Mouse (Mus musculus) limb, embryonic 12.5 days (tissue): ENCODE results near the gene Asic2. TPM values are rescaled to one million over a fixed set of nuclear protein-coding genes. Genes with fewer than 3 reads are reported as not detected.

ENCODE experiments used
- ATAC-seq: fragments of 200-750 bp; cut with Nextera tagmentation; 2 replicates; pipeline ENCODE4 v1.8.0; 2017; ENCODE audit warnings: low read depth, moderate TSS enrichment; ENCODE audit not compliant: insufficient number of reproducible peaks, insufficient read depth, low FRiP score, low TSS enrichment
- H3K27ac ChIP-seq: fragments of 300-500 bp; sonication (generic); 2 replicates; pipeline ENCODE4 v1.5.1; 2016; ENCODE audit warnings: mild to moderate bottlenecking, moderate library complexity
- H3K27me3 ChIP-seq: fragments of 300-500 bp; sonication (generic); 2 replicates; pipeline ENCODE4 v1.6.1; 2016; ENCODE audit warnings: mild to moderate bottlenecking, moderate library complexity
- H3K36me3 ChIP-seq: fragments of 300-500 bp; sonication (generic); 2 replicates; pipeline ENCODE4 v1.6.1; 2016; ENCODE audit warnings: mild to moderate bottlenecking, moderate library complexity
- H3K4me1 ChIP-seq: fragments of 300-500 bp; sonication (generic); replicated peaks from 2 replicates; pipeline ENCODE4 v1.6.1; 2016
- H3K4me2 ChIP-seq: fragments of 300-500 bp; sonication (generic); 2 replicates; pipeline ENCODE4 v1.6.1; 2016; ENCODE audit warnings: mild to moderate bottlenecking, moderate library complexity
- H3K4me3 ChIP-seq: fragments of 300-500 bp; sonication (generic); replicated peaks from 2 replicates; pipeline ENCODE4 v1.5.1; 2016; ENCODE audit warnings: mild to moderate bottlenecking
- H3K9ac ChIP-seq: fragments of 300-500 bp; sonication (generic); replicated peaks from 2 replicates; pipeline ENCODE4 v1.6.1; 2016; ENCODE audit warnings: mild to moderate bottlenecking, moderate library complexity
- H3K9me3 ChIP-seq: fragments of 300-500 bp; sonication (generic); 2 replicates; pipeline ENCODE4 v1.6.1; 2016; ENCODE audit warnings: mild to moderate bottlenecking, moderate library complexity
- WGBS: fragments of 180-500 bp; shearing (Covaris S2); methylation state at CpG from one replicate; pipeline ENCODE4 v1.1.7; 2016; 5-methylcytosine and 5-hydroxymethylcytosine counted together
- polyA plus RNA-seq: library from polyadenylated mRNA; unstranded; fragments of >200 nt; fragmentation: Nextera tagmentation; extraction: Ambion mirVana; gene quantifications from 2 replicates; pipeline ENCODE4 v1.2.1, GENCODE M21; 2016

Gene Asic2
- polyA plus RNA-seq, 1 experiment from 2014 or later: 0.51 TPM

GRCm38 (mm10) chr11:81133950-81134349 is 834.3 kb downstream of the Asic2 start:
- H3K4me1 ChIP-seq: no peaks in the 10 kb centered on the region
- H3K9me3 ChIP-seq: no peaks in the 10 kb centered on the region
- no peak overlapping the region for H3K27ac ChIP-seq
- H3K36me3 ChIP-seq: no peaks in the 10 kb centered on the region
- 26% methylated on average over 5 of the region's 5 CpGs for WGBS
- no peak for ATAC-seq
- H3K4me3 ChIP-seq: no peak overlapping the region
- no peak overlapping the region for H3K4me2 ChIP-seq
- no peak overlapping the region for H3K9ac ChIP-seq
- no peaks in the 10 kb centered on the region for H3K27me3 ChIP-seq

- Histone ChIP-seq H3K4me1 (no peaks in the 10 kb centered on the region), H3K9me3 (no peaks in the 10 kb centered on the region), H3K4me3 (no peak overlapping the region), H3K27me3 (no peaks in the 10 kb centered on the region), H3K36me3 (no peaks in the 10 kb centered on the region), H3K4me2 (no peak overlapping the region), H3K9ac (no peak overlapping the region), H3K27ac (no peak overlapping the region)
- WGBS: 55% methylated on average over 7 of the region's 7 CpGs
- no peak for ATAC-seq
These were observed 835.6 kb downstream of the Asic2 start for GRCm38 (mm10) chr11:81132669-81133068.

- Histone ChIP-seq H3K27ac (no peak overlapping the region), H3K9ac (no peak overlapping the region), H3K4me3 (no peak overlapping the region), H3K36me3 (no peaks in the 10 kb centered on the region), H3K4me2 (no peak overlapping the region), H3K9me3 (no peaks in the 10 kb centered on the region), H3K27me3 (no peaks in the 10 kb centered on the region), H3K4me1 (no peaks in the 10 kb centered on the region)
- no peak for ATAC-seq
- 90% methylated on average over 6 of the region's 6 CpGs for WGBS
These were observed 843.9 kb downstream of the Asic2 start for GRCm38 (mm10) chr11:81124363-81124762.

GRCm38 (mm10) chr11:81120024-81120576 is 848.2 kb downstream of the Asic2 start:
- Histone ChIP-seq H3K36me3 (no peaks in the 10 kb centered on the region), H3K9me3 (no peaks in the 10 kb centered on the region), H3K27me3 (no peaks in the 10 kb centered on the region), H3K4me2 (no peak overlapping the region), H3K9ac (no peak overlapping the region), H3K4me1 (no peaks in the 10 kb centered on the region), H3K27ac (no peak overlapping the region), H3K4me3 (no peak overlapping the region)
- no peak for ATAC-seq
- 61% methylated on average over 8 of the region's 8 CpGs for WGBS

- Histone ChIP-seq H3K4me1 (no peaks in the 10 kb centered on the region), H3K9me3 (no peaks in the 10 kb centered on the region), H3K36me3 (no peaks in the 10 kb centered on the region), H3K9ac (no peak overlapping the region), H3K27ac (no peak overlapping the region), H3K27me3 (no peaks in the 10 kb centered on the region), H3K4me2 (no peak overlapping the region), H3K4me3 (no peak overlapping the region)
- 46% methylated on average over 7 of the region's 7 CpGs for WGBS
- ATAC-seq: no peak
These were observed 850.2 kb downstream of the Asic2 start for GRCm38 (mm10) chr11:81118055-81118454.

GRCm38 (mm10) chr11:81115666-81116065 is 852.6 kb downstream of the Asic2 start:
- no peaks in the 10 kb centered on the region for H3K4me1 ChIP-seq
- H3K9ac ChIP-seq: no peak overlapping the region
- no peaks in the 10 kb centered on the region for H3K9me3 ChIP-seq
- H3K36me3 ChIP-seq: no peaks in the 10 kb centered on the region
- H3K4me2 ChIP-seq: no peak overlapping the region
- H3K27ac ChIP-seq: no peak overlapping the region
- 38% methylated on average over 9 of the region's 9 CpGs for WGBS
- no peak overlapping the region for H3K4me3 ChIP-seq
- no peak for ATAC-seq
- H3K27me3 ChIP-seq: no peaks in the 10 kb centered on the region

GRCm38 (mm10) chr11:81111626-81112025 is 856.6 kb downstream of the Asic2 start:
- Histone ChIP-seq H3K4me3 (no peak overlapping the region), H3K36me3 (no peaks in the 10 kb centered on the region), H3K4me2 (no peak overlapping the region), H3K4me1 (no peaks in the 10 kb centered on the region), H3K27ac (no peak overlapping the region), H3K9me3 (no peaks in the 10 kb centered on the region), H3K9ac (no peak overlapping the region), H3K27me3 (no peaks in the 10 kb centered on the region)
- no peak for ATAC-seq
- 89% methylated on average over 2 of the region's 2 CpGs for WGBS

GRCm38 (mm10) chr11:81110049-81110448 is 858.2 kb downstream of the Asic2 start:
- ATAC-seq: no peak

GRCm38 (mm10) chr11:81106949-81107348 is 861.3 kb downstream of the Asic2 start:
- Histone ChIP-seq H3K27ac (no peak overlapping the region), H3K4me1 (no peaks in the 10 kb centered on the region), H3K9me3 (no peaks in the 10 kb centered on the region), H3K9ac (no peak overlapping the region), H3K36me3 (no peaks in the 10 kb centered on the region), H3K27me3 (no peaks in the 10 kb centered on the region), H3K4me3 (no peak overlapping the region), H3K4me2 (no peak overlapping the region)
- ATAC-seq: no peak
- WGBS: 94% methylated on average over 1 of the region's 1 CpGs

More at GRCm38 (mm10) chr11:81110049-81110448, 858.2 kb downstream of the Asic2 start:
- Histone ChIP-seq H3K36me3 (no peaks in the 10 kb centered on the region), H3K27me3 (no peaks in the 10 kb centered on the region), H3K9me3 (no peaks in the 10 kb centered on the region), H3K9ac (no peak overlapping the region), H3K27ac (no peak overlapping the region), H3K4me2 (no peak overlapping the region), H3K4me3 (no peak overlapping the region), H3K4me1 (no peaks in the 10 kb centered on the region)
- WGBS: 64% methylated on average over 6 of the region's 6 CpGs

- WGBS: 75% methylated on average over 6 of the region's 6 CpGs
These were observed 867.4 kb downstream of the Asic2 start for GRCm38 (mm10) chr11:81100829-81101228.

GRCm38 (mm10) chr11:81096011-81096410 is 872.2 kb downstream of the Asic2 start:
- peaks cover 16% of the 10 kb centered on the region for H3K4me1 ChIP-seq
- H3K27me3 ChIP-seq: no peaks in the 10 kb centered on the region; the same call in 1 of the 2 replicates
- no peak overlapping the region for H3K4me2 ChIP-seq
- no peak for ATAC-seq
- H3K4me3 ChIP-seq: no peak overlapping the region
- H3K9ac ChIP-seq: no peak overlapping the region
- no peak overlapping the region for H3K27ac ChIP-seq
- 40% methylated on average over 6 of the region's 6 CpGs for WGBS
- H3K9me3 ChIP-seq: no peaks in the 10 kb centered on the region
- no peaks in the 10 kb centered on the region for H3K36me3 ChIP-seq

More at GRCm38 (mm10) chr11:81100829-81101228, 867.4 kb downstream of the Asic2 start:
- H3K4me1 ChIP-seq: peaks cover 4% of the 10 kb centered on the region
- H3K4me2 ChIP-seq: no peak overlapping the region
- H3K27me3 ChIP-seq: no peaks in the 10 kb centered on the region; the same call in 1 of the 2 replicates
- H3K9me3 ChIP-seq: no peaks in the 10 kb centered on the region
- ATAC-seq: no peak
- no peak overlapping the region for H3K9ac ChIP-seq
- no peaks in the 10 kb centered on the region for H3K36me3 ChIP-seq
- H3K4me3 ChIP-seq: no peak overlapping the region
- no peak overlapping the region for H3K27ac ChIP-seq

- Histone ChIP-seq H3K27ac (no peak overlapping the region), H3K9ac (no peak overlapping the region), H3K4me1 (peaks cover 16% of the 10 kb centered on the region), H3K36me3 (no peaks in the 10 kb centered on the region), H3K27me3 (no peaks in the 10 kb centered on the region; the same call in 1 of the 2 replicates), H3K4me2 (no peak overlapping the region), H3K4me3 (no peak overlapping the region), H3K9me3 (no peaks in the 10 kb centered on the region)
- 18% methylated on average over 8 of the region's 8 CpGs for WGBS
- ATAC-seq: no peak
These were observed 873.7 kb downstream of the Asic2 start for GRCm38 (mm10) chr11:81094581-81094980.
